Mouse (Mus musculus) CH12.LX (cell line): ENCODE data around the gene Clcn1. TPM values are rescaled to one million over a fixed set of nuclear protein-coding genes. Genes with fewer than 3 reads are reported as not detected.

Experiments
- DNase-seq: peaks from one replicate; pipeline ENCODE4 v3.0.0-alpha.2; 2013; ENCODE audit errors: extremely low read depth
- H3K27ac ChIP-seq: 2 replicates; pipeline ENCODE4 v1.5.1; 2012; ENCODE audit warnings: low read depth, mild to moderate bottlenecking, control low read depth, moderate library complexity; ENCODE audit not compliant: insufficient read depth
- H3K27me3 ChIP-seq: replicated peaks from 2 replicates; pipeline ENCODE3; 2012; ENCODE audit warnings: inconsistent platforms
- H3K36me3 ChIP-seq, 2 experiments: replicated peaks in 1 of 2; 2 replicates each; pipeline versions ENCODE3 to v1.6.1; 2012; ENCODE audit warnings: inconsistent platforms in 1 of 2, low read length in 1 of 2, mild to moderate bottlenecking in 1 of 2, mixed read lengths in 1 of 2, moderate library complexity in 1 of 2; ENCODE audit not compliant: control insufficient read depth in 1 of 2, insufficient read depth in 1 of 2
- H3K4me1 ChIP-seq, 2 experiments: 2 replicates each; pipeline ENCODE4 v1.6.1; 2012; ENCODE audit warnings: inconsistent platforms in 1 of 2, moderate library complexity in 1 of 2; ENCODE audit not compliant: insufficient read depth in 2 of 2, control insufficient read depth in 1 of 2
- H3K4me2 ChIP-seq: 2 replicates; pipeline ENCODE4 v1.6.1; 2012; ENCODE audit warnings: low read depth, mild to moderate bottlenecking, control low read depth; ENCODE audit not compliant: poor library complexity, insufficient read depth, severe bottlenecking
- H3K4me3 ChIP-seq, 3 experiments: fragments of 150-350 bp in 1 of 3; sonication (generic) in 1 of 3; replicated peaks in 1 of 3; 2 replicates each; pipeline versions ENCODE3 to v1.5.1; 2011 to 2012; ENCODE audit warnings: low read depth in 2 of 3, low read length in 2 of 3, mild to moderate bottlenecking in 2 of 3, moderate library complexity in 2 of 3, control low read depth in 1 of 3, improper control_type of control experiment in 1 of 3, inconsistent platforms in 1 of 3, mixed read lengths in 1 of 3; ENCODE audit not compliant: poor library complexity in 1 of 3
- H3K79me2 ChIP-seq: replicated peaks from 2 replicates; pipeline ENCODE4 v1.6.1; 2012; ENCODE audit warnings: mild to moderate bottlenecking, moderate library complexity; ENCODE audit not compliant: control insufficient read depth, poor library complexity, insufficient read depth, severe bottlenecking; ENCODE audit errors: extremely low read depth
- H3K9ac ChIP-seq: 2 replicates; pipeline ENCODE4 v1.6.1; 2012; ENCODE audit warnings: low read depth, mild to moderate bottlenecking, control low read depth, moderate library complexity; ENCODE audit not compliant: insufficient read depth
- H3K9me3 ChIP-seq: replicated peaks from 2 replicates; pipeline ENCODE3; 2012; ENCODE audit warnings: low read length, inconsistent platforms, mixed read lengths
- BHLHE40 ChIP-seq: IDR thresholded peaks from 2 replicates; pipeline ENCODE4 v1.6.1; 2011; ENCODE audit warnings: mild to moderate bottlenecking, low read depth, low read length, improper control_type of control experiment
- CHD1 ChIP-seq: IDR thresholded peaks from 2 replicates; pipeline ENCODE4 v1.6.1; 2012; ENCODE audit warnings: low read depth, low read length, improper control_type of control experiment, inconsistent platforms
- CTCF ChIP-seq, 2 experiments: IDR thresholded peaks in 1 of 2; conservative IDR thresholded peaks in 1 of 2; 2 replicates each; pipeline ENCODE4 v1.5.1; 2011 to 2012; ENCODE audit warnings: low read depth in 2 of 2, low read length in 2 of 2, improper control_type of control experiment in 1 of 2, inconsistent platforms in 1 of 2, mild to moderate bottlenecking in 1 of 2, moderate library complexity in 1 of 2
- ELF1 ChIP-seq: IDR thresholded peaks from 2 replicates; pipeline ENCODE4 v1.6.1; 2014; ENCODE audit warnings: low read depth, mild to moderate bottlenecking, inconsistent platforms, low read length, improper control_type of control experiment
- ETS1 ChIP-seq: conservative IDR thresholded peaks from 2 replicates; pipeline ENCODE4 v1.6.1; 2012; ENCODE audit warnings: low read depth, mild to moderate bottlenecking, inconsistent platforms, low read length, improper control_type of control experiment, moderate library complexity
- HCFC1 ChIP-seq: IDR thresholded peaks from 2 replicates; pipeline ENCODE4 v1.6.1; 2012; ENCODE audit warnings: low read depth, mild to moderate bottlenecking, inconsistent platforms, low read length, improper control_type of control experiment
- IRF4 ChIP-seq: IDR thresholded peaks from 2 replicates; pipeline ENCODE4 v1.6.1; 2014; ENCODE audit warnings: low read depth, mild to moderate bottlenecking, inconsistent platforms, low read length, improper control_type of control experiment
- JUN ChIP-seq: IDR thresholded peaks from 2 replicates; pipeline ENCODE4 v1.6.1; 2011; ENCODE audit warnings: low read depth, mild to moderate bottlenecking, low read length, improper control_type of control experiment, moderate library complexity; ENCODE audit not compliant: insufficient read depth
- MAFK ChIP-seq: IDR thresholded peaks from 2 replicates; pipeline ENCODE4 v1.6.1; 2011; ENCODE audit warnings: low read length, improper control_type of control experiment; ENCODE audit not compliant: insufficient replicate concordance
- MAX ChIP-seq: IDR thresholded peaks from 2 replicates; pipeline ENCODE4 v1.6.1; 2011; ENCODE audit warnings: low read length, improper control_type of control experiment
- MAZ ChIP-seq: IDR thresholded peaks from 2 replicates; pipeline ENCODE4 v1.6.1; 2012; ENCODE audit warnings: low read depth, mild to moderate bottlenecking, inconsistent platforms, low read length, improper control_type of control experiment, moderate library complexity
- MEF2A ChIP-seq: IDR thresholded peaks from 2 replicates; pipeline ENCODE4 v1.6.1; 2014; ENCODE audit warnings: low read depth, mild to moderate bottlenecking, inconsistent platforms, low read length, improper control_type of control experiment, borderline replicate concordance
- NELFE ChIP-seq: IDR thresholded peaks from 2 replicates; pipeline ENCODE4 v1.6.1; 2011; ENCODE audit warnings: low read depth, low read length, improper control_type of control experiment
- NRF1 ChIP-seq: IDR thresholded peaks from 2 replicates; pipeline ENCODE4 v1.6.1; 2014; ENCODE audit warnings: low read depth, mild to moderate bottlenecking, inconsistent platforms, low read length, improper control_type of control experiment, moderate library complexity
- PAX5 ChIP-seq: IDR thresholded peaks from 2 replicates; pipeline ENCODE4 v1.6.1; 2012; ENCODE audit warnings: low read length, inconsistent platforms, mixed read lengths
- RAD21 ChIP-seq: IDR thresholded peaks from 2 replicates; pipeline ENCODE4 v1.6.1; 2011; ENCODE audit warnings: low read depth, mild to moderate bottlenecking, low read length, improper control_type of control experiment, moderate library complexity
- SIN3A ChIP-seq: IDR thresholded peaks from 2 replicates; pipeline ENCODE4 v1.6.1; 2012; ENCODE audit warnings: low read length, improper control_type of control experiment, inconsistent platforms
- SMC3 ChIP-seq: IDR thresholded peaks from 2 replicates; pipeline ENCODE4 v1.6.1; 2011; ENCODE audit warnings: low read depth, low read length, improper control_type of control experiment
- USF1 ChIP-seq: IDR thresholded peaks from 2 replicates; pipeline ENCODE4 v1.6.1; 2014; ENCODE audit warnings: low read depth, mild to moderate bottlenecking, inconsistent platforms, low read length, improper control_type of control experiment
- USF2 ChIP-seq: conservative IDR thresholded peaks from 2 replicates; pipeline ENCODE4 v1.6.1; 2011; ENCODE audit warnings: low read depth, low read length, improper control_type of control experiment
- ZC3H11A ChIP-seq: IDR thresholded peaks from 2 replicates; pipeline ENCODE4 v1.6.1; 2012; ENCODE audit warnings: low read depth, mild to moderate bottlenecking, inconsistent platforms, low read length, improper control_type of control experiment
- ZKSCAN1 ChIP-seq: IDR thresholded peaks from 2 replicates; pipeline ENCODE4 v1.6.1; 2012; ENCODE audit warnings: low read depth, inconsistent platforms, low read length, improper control_type of control experiment, borderline replicate concordance
- dilution Hi-C: fragments of 300-500 bp; cut with MboI; formaldehyde crosslinking; loops from 2 replicates; pipeline ENCODE4 v1.14.3; 2020; ENCODE audit warnings: low sequenced_read_pairs; ENCODE audit not compliant: extremely low pct_unique_long_range_greater_than_20kb, extremely low pct_ligation_motif_present
- in situ Hi-C: fragments of 300-500 bp; cut with MboI; formaldehyde crosslinking; loops from 3 replicates; pipeline ENCODE4 v1.14.3; 2019; ENCODE audit warnings: low sequenced_read_pairs, low pct_ligation_motif_present, low pct_unique_long_range_greater_than_20kb, mixed read lengths
- polyA plus RNA-seq: library from polyadenylated mRNA; unstranded; fragments of >175 nt; gene quantifications from 2 replicates; pipeline ENCODE4 v1.2.1, GENCODE M21; 2012; ENCODE audit warnings: low read depth; ENCODE audit not compliant: insufficient read length
- total RNA-seq, 2 experiments: library from RNA; depleted of rRNA; stranded (reverse); fragments of 300-350 nt in 1 of 2; fragments of >200 nt in 1 of 2; gene quantifications; 2 replicates each; pipeline ENCODE4 v1.2.3; 2012 to 2014

The Clcn1 gene
- total and polyA plus RNA-seq, 3 experiments: 0.04 to 0.50 (median 0.08) TPM

- Histone ChIP-seq H3K79me2 (no peaks in the 10 kb centered on the region), H3K27me3 (peaks cover 27% of the 10 kb centered on the region), H3K9me3 (peaks cover 3% of the 10 kb centered on the region), H3K9ac (peak within 1 kb of the TSS; percentile 41), H3K4me3 (peak within 1 kb of the TSS; percentile 38 to 73 (median 63)), H3K4me1 (no peaks in the 10 kb centered on the region; a peak in 1 of 4 replicates), H3K27ac (no peak within 1 kb of the TSS), H3K4me2 (peak within 1 kb of the TSS; percentile 87), H3K36me3 (no peaks in the 10 kb centered on the region)
- dilution Hi-C loops: no loop called here
- peak; percentile 20 for DNase-seq
- TF ChIP-seq MAZ: 0 out of 2 replicates have a peak, but pooled peaks have one; percentile 4
- no peak for TF ChIP-seq MAX
- in situ Hi-C loops: loop anchor here (10.0 to 25.0 kb wide), 2 partner anchors 90 to 263 kb away; partner anchors contain the start of gene Tcaf3
Measured at GRCm38 (mm10) chr6:42324482-42325267, 38.2 kb downstream of the Clcn1 start, which contains the start of gene Fam131b. Gene Fam131b (minus strand): TSS chr6:42324643.

DNA sequence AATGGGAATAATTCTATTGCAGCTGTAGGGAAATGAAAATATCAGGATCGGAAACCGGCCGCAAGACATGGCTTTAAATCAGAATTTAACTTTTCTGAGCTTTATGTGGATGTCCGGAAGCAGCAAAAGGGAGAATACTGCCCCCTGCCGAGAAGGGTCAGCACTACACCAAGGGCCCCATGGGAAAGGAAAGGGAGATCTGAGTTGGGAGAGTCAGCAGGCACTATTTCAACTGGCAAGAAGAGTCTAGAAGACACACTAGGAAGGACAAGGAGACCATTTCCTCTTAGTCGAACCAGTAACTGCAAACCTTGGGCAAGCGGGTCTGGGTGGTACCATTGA, 38.8 kb downstream of the Clcn1 start:
- dilution Hi-C loops (no loop called here), in situ Hi-C loops (loop anchor here (10.0 to 25.0 kb wide), 2 partner anchors 90 to 262 kb away; partner anchors contain the start of gene Tcaf3)
- peak; percentile 81 for DNase-seq
- peak; percentile 85 to 93 for TF ChIP-seq CTCF (conservative IDR thresholded peaks at IDR 0.05 in 1 of 2, IDR thresholded peaks at IDR 0.05 in 1 of 2; ENCODE audit: low read depth in 2 of 2, low read length in 2 of 2)
- TF ChIP-seq IRF4: peak; percentile 49; the same call in 1 of the 2 replicates
- peak; percentile 81 for TF ChIP-seq ELF1
- peak; percentile 56 for TF ChIP-seq RAD21
- TF ChIP-seq SMC3: peak; percentile 65
- 0 out of 2 replicates have a peak, but pooled peaks have one; percentile 32 for TF ChIP-seq SIN3A
- no peak for TF ChIP-seq USF2
- TF ChIP-seq CHD1: no peak
- peak; percentile 32; the same call in 1 of the 2 replicates for TF ChIP-seq HCFC1
- H3K27me3 ChIP-seq: peaks cover 27% of the 10 kb centered on the region
- H3K27ac ChIP-seq: no peak overlapping the region
- no peaks in the 10 kb centered on the region; a peak in 1 of 4 replicates for H3K4me1 ChIP-seq
- H3K79me2 ChIP-seq: no peaks in the 10 kb centered on the region
- peak overlapping the region; percentile 41; the same call in 1 of the 2 replicates for H3K9ac ChIP-seq
- peak overlapping the region; percentile 38 to 73 (median 63) for H3K4me3 ChIP-seq
- peaks cover 3% of the 10 kb centered on the region for H3K9me3 ChIP-seq
- H3K4me2 ChIP-seq: peak overlapping the region; percentile 87
- H3K36me3 ChIP-seq: no peaks in the 10 kb centered on the region

DNA sequence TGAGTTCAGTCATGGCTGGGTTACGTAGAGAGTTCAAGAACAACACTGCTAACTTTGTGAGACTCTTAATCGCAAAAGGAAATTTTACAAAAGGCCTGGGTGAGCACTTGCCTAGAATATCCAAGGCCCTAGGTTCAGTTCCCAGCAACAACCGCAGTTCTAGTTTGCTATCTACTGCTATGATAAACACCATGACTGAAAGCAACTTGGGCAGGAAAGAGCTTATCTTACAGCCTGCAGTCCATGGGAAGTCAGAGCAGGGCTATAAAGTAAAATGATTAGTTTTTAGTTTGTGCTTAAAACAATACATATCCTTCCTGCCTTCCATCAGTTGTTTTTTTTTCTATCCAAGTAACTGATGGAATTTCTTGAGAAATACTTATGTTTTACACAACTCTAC, 40.0 kb downstream of the Clcn1 start:
- DNase-seq: no peak
- H3K4me2 ChIP-seq: no peak overlapping the region
- H3K79me2 ChIP-seq: no peaks in the 10 kb centered on the region
- no peaks in the 10 kb centered on the region for H3K36me3 ChIP-seq
- in situ Hi-C loops: loop anchor here (10.0 to 25.0 kb wide), 2 partner anchors 92 to 261 kb away; partner anchors contain the start of gene Tcaf3
- no peak overlapping the region for H3K9ac ChIP-seq
- H3K9me3 ChIP-seq: peaks cover 3% of the 10 kb centered on the region
- dilution Hi-C loops: no loop called here
- peaks cover 25% of the 10 kb centered on the region for H3K27me3 ChIP-seq
- H3K4me3 ChIP-seq: no peak overlapping the region
- H3K4me1 ChIP-seq: no peaks in the 10 kb centered on the region; a peak in 1 of 4 replicates
- H3K27ac ChIP-seq: no peak overlapping the region
- no peak for TF ChIP-seq PAX5
- TF ChIP-seq USF1: no peak
- TF ChIP-seq MAZ: no peak
- TF ChIP-seq HCFC1: no peak
- TF ChIP-seq IRF4: no peak
- TF ChIP-seq USF2: no peak
- TF ChIP-seq MEF2A: no peak
- TF ChIP-seq MAFK: no peak
- no peak for TF ChIP-seq JUN
- TF ChIP-seq NRF1: no peak
- no peak for TF ChIP-seq CHD1
- TF ChIP-seq NELFE: no peak
- no peak for TF ChIP-seq BHLHE40
- TF ChIP-seq CTCF (conservative IDR thresholded peaks at IDR 0.05 in 1 of 2, IDR thresholded peaks at IDR 0.05 in 1 of 2; ENCODE audit: low read depth in 2 of 2, low read length in 2 of 2): no peak
- TF ChIP-seq ETS1: no peak
- TF ChIP-seq ZKSCAN1: no peak
- TF ChIP-seq ZC3H11A: no peak
- no peak for TF ChIP-seq SMC3
